Mouse (Mus musculus) liver, postnatal 0 days (tissue): Measurements from ENCODE around the gene Wdtc1.

Experiments
- CTCF ChIP-seq: sonication (generic); IDR thresholded peaks from 2 replicates; pipeline ENCODE4 v1.5.1; 2016; ENCODE audit warnings: antibody characterized with exemption, low read depth
- EP300 ChIP-seq: IDR thresholded peaks from 2 replicates; pipeline ENCODE4 v1.6.1; 2016; ENCODE audit warnings: antibody characterized with exemption, low read depth, mild to moderate bottlenecking

- no peak for TF ChIP-seq EP300
- TF ChIP-seq CTCF = no peak
Observed at GRCm38 (mm10) chr4:133379046-133379347, 25.7 kb upstream of the Wdtc1 start.
